Mouse (Mus musculus) stomach, embryonic 14.5 days (tissue): Measurements from ENCODE around the gene Nudt11. TPM values are rescaled to one million over a fixed set of nuclear protein-coding genes. Genes with fewer than 3 reads are reported as not detected.

ENCODE experiments used
- microRNA-seq: library from miRNA; unstranded; fragments of <30 nt; microRNA quantifications from one replicate; pipeline ENCODE4, GENCODE M21; 2016
- polyA plus RNA-seq: library from polyadenylated mRNA; unstranded; fragments of >200 nt; fragmentation: Nextera tagmentation; extraction: Ambion mirVana; gene quantifications from 2 replicates; pipeline ENCODE4 v1.2.1, GENCODE M21; 2014

Gene Nudt11
- polyA plus RNA-seq, 1 experiment from 2014 or later: 4.0 TPM

Small RNA genes within 50 kb of the gene (microRNA-seq; reads per million reads assigned to microRNA genes)
- not detected for gene Gm27360

Other genes with a start within 250 kb of the Nudt11 start
- gene AU022751, start 36.0 kb downstream of the Nudt11 start, polyA plus RNA-seq: not detected in 2 replicates
- 6.5 and 7.7 TPM in 2 replicates for gene Nudt10, start 125.6 kb downstream of the Nudt11 start, polyA plus RNA-seq